Mouse (Mus musculus): ENCODE measurements around the gene Erg.

Erg gene

DNA sequence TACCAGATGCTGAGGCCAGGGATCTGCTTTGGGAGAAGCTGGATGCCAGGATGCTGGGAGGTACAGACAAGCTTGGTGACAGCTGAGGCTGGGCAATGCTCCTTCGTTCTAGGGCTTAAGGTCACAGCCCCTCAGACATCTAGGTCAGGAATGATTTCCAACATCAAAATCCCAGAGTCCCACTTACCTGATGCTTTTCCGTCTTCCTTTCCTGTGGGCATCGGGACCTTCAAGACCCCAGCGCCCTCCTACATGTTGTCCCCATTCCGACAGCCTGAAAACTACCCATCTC lies at the start of gene Erg:
Gene Erg, minus strand, starts transcription at position 283 of the 292 bp plus-strand sequence.
- DNase-seq (ENCODE audit: inconsistent age in 2 of 2, low spot score in 1 of 2), result no peak

DNA sequence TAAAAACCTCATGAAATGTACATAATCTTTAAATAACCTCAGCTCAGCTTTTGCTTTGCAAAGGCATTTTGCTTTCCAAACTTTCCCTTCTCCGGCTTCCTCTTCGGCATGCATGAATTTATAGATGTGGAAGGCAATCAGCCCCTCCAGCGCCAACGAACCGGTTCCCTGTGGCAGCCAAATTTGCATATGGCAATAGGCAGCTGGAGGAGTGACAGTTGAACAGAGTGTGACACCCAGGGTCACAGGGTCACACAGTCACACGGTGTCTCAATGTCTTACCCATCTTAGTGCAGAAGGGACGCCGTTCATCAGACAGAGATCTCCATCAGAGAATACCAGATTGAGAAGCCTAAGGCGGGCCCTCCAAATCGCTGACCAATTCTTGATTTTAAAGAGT lies 45.4 kb upstream of the Erg start:
- DNase-seq (ENCODE audit: inconsistent age in 2 of 2, low spot score in 1 of 2), result no peak

DNA sequence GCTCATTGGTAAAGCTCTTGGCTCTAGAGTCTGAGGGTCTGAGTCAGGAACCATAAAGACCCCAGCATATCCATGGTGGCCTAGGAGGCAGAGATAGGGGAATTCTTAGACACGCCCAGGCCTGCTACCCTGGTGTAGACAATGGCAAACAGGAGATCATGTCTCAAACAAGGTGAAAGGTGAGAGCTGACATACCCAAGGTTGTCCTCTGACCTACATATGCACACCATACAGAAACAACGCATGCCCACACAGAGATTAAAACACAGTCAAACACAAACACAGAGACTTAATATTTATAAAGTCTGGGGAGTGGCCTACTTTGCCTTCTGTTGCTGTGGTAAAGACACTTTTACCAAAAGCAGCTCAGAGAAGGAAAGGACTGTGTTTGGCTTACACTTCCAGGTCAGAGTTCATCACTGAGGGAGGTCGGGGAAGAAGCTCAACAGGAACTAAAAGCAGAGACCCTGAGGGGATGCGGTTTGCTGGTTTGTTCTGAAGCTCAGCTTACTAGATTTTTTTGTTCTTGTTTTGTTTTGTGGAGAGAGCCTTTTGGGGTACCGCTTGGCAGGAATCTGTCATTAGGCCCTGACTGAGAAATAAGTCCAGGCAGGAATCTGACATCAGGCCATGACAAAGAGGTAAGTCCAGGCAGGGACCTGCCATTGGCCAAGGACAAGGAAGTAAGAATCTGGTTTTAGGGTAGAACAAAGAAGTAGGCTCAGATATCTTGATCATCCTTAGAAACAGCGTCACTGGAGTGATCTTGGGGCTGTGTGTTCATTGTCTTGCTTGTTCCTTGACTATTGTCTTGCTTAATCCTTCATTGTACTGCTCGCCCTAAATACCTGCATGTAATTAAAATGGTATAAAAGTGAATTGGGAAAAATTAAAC lies 37.7 kb upstream of the Erg start:
- no peak for DNase-seq (ENCODE audit: inconsistent age in 2 of 2, low spot score in 1 of 2)

DNA sequence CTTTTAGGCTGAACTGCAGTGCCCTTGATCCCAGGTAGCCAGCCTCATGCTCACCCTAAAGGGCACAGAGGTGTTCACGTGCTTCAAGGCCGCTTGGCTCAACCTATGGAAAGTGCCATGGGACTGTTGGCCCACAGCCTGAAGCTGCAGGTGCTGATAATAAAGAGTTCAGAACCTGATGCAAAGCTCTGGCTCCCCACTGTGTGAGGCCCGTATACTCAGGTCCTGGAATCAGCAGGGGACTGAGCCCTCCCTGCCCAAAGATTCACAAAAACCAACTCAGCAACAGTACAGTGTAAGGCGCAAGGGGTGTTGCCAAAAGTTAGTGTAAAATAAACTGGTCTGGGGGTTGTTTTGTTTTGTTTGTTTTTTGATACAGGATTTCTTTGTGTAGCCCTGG lies 36.7 kb upstream of the Erg start:
- DNase-seq (ENCODE audit: inconsistent age in 2 of 2, low spot score in 1 of 2), result no peak

DNA sequence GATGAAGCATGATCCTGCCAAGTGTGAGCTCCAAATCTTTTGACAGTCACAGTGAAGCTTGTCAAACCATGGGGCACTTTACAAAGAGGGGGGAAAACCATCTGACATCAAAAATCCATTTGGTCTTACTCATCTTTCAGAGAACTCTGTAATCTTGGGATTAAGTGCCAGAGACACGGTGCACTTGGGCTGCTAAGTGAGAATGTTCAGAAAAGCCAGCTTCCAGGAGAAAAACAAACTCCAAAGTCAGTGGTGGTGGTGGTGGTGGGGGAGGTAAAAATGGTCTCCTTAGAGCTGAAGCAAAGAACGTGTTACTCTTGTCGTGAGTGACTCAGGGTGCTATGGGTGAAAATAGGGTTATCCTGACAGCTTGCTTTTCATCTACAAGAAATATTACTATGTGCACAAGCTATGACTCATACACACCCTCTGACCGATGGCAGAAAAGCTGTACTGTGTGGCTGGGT lies 33.5 kb upstream of the Erg start:
- no peak for DNase-seq (ENCODE audit: inconsistent age in 2 of 2, low spot score in 1 of 2)

DNA sequence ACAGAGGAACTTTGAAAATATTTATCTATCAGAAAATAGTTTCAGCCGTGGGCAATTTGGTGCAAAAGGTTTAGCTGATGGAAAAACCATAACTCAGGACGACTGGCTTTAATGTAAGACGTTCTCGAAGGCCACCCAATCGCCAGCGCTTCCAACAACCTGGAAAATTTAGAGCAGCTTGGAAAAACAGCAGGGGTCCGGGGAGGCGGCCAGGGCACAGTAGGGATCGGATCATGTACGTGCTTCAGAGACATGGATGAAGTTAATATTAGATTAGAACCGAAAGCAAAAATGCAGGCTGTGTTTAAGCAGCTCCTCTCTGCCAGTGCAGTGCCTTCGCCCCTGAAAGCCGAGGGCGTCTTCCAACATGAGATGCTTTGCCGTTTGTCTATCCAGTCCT lies 31.8 kb upstream of the Erg start:
- peak in 1 of 2 experiments; percentile 28 for DNase-seq (ENCODE audit: inconsistent age in 2 of 2, low spot score in 1 of 2)

DNA sequence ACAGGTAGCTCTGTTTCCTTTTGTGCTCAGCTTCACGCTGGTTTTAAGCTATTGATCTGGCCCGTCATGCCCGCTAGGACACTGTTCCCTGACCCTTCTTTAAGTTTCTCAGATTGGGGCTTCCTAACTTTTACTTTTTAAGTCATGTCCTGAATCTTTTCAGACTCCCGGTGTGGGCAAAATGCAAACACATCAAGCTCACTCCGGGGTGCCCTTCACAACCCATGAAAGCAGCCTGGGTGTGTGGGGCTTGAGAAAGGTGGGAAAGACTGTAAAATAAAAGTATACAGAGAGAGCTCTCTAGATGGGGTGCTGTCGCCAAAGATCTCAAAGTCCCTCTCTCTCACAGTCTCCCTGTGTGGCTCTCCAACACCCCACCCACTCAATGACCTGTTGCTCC lies 31.3 kb upstream of the Erg start:
- DNase-seq (ENCODE audit: inconsistent age in 2 of 2, low spot score in 1 of 2), result no peak

DNA sequence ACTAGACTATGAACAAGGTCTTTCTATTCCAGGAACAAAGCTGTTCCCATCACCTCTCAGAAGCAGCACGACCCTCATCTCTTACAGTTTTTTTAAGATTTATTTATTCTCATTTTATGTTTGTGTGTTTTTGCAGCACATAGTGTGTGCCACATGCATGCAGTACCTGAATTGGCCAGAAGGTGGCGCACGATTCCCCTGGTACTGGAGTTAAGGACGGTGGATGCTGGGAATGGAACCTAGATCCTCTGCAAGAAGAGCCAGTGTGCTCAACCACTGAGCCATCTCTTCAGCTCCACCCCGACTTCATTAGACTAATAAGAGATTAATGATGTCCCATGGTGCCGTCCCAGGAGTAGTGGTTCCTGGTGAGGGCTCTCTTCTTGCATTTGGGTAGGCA lies 29.2 kb upstream of the Erg start:
- DNase-seq (ENCODE audit: inconsistent age in 2 of 2, low spot score in 1 of 2), result peak; percentile 14 to 64

DNA sequence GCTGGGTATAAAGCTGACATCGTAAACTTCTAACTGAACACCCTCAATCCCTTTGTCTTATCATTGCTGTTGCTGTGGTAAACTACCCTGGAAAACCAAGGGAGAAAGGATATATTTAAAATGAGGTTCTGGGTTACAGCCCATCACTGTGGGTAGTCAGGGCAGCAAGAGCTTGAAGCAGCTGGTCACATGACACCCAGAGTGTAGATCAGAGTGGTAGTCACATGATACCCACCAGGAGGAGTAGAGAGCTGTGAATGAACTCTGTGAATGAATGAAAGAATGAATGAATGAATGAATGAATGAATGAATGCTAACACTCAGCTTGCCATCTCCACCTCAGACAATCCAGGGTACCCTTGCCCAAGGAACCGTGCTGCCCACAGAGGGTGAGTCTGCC lies 28.1 kb upstream of the Erg start:
- DNase-seq (ENCODE audit: inconsistent age in 2 of 2, low spot score in 1 of 2), result no peak

DNA sequence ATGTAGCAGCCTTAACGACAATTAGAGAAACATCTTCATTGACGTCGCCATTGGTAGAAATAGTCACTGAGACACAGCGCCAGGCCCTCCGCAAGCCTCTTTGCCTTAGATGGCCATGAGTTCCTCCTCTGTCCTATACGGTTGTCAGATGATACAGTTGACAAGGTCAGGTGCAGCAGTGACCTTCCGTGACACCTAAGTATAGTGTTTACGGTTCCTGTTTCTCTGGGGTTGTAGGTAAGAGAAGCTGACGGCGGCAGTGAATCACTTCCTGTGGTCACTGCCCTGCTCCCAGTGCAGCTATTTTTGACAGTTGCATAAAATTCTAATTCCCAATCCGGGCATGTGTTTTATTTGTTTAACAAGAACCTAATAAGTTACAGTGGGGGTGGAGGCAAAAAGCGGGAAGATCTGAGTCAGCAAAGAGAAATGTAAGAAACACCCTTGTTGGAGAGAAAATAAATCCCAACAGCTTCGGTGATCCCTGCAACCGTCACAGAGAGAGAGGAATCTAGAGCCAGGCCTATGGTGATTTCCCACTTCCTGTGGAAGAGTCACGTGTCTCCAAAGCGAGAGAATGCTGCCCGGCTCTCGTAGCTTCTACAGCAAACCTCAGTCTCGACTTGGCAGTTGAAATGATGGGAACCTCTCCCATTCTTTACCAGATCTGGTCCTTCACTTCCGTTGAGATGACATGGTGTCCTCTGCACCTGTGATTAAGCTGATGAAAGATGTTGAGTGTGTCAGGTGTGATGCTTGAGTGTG lies 25.8 kb upstream of the Erg start:
- DNase-seq (ENCODE audit: inconsistent age in 2 of 2, low spot score in 1 of 2), result no peak

DNA sequence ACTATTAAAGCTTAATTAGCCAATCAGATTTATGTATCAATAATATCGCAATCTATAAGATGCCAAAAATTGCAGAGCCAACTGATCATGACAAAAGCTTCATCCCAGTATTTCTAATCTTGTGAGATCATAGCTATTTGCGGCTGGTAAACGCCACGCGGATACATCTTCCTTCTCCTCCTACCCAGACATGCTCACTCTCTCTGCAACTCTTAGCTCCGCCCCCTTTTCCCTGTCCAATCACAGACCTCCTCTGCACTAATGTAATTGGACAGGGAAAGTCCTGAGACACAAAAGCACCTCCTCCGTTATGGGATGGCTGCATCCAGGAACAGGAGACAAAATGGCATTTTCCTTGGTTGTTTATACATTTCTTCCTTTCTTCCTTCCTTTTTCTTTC lies 22.2 kb upstream of the Erg start:
- DNase-seq (ENCODE audit: inconsistent age in 2 of 2, low spot score in 1 of 2), result no peak

DNA sequence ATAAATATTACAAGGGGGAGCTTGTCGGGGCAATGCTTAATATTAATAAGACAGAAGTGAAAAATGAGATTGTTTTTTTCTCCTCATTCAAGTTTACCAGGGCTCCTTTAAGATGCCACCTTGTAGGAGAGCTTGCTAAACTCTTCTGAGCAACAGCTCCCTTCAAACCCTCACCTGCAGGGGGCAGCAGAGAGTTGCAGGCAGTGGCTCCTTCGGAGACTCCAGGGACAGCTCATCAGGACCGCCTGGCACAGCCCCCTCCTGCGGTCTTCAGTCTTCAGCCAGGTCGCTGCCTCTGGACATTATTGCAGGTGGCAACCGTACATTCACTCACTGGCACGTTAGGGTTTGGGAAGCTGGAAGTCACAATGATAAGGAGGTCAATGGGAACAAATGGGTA lies 18.9 kb upstream of the Erg start:
- DNase-seq (ENCODE audit: inconsistent age in 2 of 2, low spot score in 1 of 2), result peak; percentile 67 to 89

DNA sequence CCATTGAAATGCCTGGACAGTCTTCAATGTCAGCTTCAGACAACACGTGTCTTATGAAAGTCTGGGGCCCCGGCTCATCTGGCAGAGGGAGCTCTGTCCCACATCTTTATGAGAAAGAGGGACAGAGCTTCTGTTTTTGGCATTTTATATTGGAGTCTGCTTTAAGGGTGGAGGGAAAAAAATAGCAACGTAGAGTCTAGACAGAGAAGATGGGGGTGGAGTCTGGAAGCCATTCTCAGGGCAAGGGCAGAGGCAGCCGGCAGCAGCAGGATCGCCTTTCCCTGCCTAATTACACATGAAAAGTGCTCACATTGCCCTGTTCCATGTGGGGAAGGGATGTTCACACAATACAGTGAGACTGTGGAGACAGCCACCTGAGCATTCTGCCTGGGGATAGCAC lies 16.1 kb upstream of the Erg start:
- no peak for DNase-seq (ENCODE audit: inconsistent age in 2 of 2, low spot score in 1 of 2)

DNA sequence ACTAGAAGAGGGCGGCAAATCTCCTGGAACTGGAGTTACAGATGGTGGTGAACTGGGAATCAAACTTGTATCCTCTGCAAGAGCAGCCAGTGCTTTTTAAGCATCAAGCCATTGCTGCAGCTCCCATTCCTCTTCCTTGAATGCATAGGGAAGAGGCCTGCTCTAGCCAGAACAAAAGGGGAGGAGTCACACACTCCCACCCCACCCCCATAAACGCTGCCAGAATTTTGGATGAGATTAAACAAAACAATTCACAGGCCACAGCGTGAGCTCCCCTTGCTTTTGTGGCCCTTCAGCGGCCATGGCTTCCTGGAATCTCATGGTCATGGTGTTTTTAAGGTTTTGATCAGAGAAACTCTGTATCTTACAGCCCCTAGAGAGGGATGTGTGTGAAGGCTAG lies 15.4 kb upstream of the Erg start:
- no peak for DNase-seq (ENCODE audit: inconsistent age in 2 of 2, low spot score in 1 of 2)

DNA sequence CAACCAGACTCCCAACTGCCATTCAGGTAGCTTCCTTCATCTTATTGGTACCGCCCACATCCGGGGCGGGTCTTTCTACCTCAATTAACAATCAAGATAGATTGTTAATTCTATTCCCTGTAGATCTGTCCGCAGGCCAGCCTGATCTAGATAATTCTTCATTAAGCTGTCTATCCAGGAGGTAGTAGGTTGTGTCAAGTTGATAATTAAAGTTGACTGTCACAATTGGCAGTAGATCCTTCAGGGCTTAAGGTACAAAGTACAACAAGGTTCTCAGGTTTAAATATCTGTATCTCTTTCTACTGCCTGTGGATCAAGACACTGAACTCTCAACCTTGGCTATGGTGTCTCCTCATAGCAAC lies 14.8 kb upstream of the Erg start:
- no peak for DNase-seq (ENCODE audit: inconsistent age in 2 of 2, low spot score in 1 of 2)

DNA sequence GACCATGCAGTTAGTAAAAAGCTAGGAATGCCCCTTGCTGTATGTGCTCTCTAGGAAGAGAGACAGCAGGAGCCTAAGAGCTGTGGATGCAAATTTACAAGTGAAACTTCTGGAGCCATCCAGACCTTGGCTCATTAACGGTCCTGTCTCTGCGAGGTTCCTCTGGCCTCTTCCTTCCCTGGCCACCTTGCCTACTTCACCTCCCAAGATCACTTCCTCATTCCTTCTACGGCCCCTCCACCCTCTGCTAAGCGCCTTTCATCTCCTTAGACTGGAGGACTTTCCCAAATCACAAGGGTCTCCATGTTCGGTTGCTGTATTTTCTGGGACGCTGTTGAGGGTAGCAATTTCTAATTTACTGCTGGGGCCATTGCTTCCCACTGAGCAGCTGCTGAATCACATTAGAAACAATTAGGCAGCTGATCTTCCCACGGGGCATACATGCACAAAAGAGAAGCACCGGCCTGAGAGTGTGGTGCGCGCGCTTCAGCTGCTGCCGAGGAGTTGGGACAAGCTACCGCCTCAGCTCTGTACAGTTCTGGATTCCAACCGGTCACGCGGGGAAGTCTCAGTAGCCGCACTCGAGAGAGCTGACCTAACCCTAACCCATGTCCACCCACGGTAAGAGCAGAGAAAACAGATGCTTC lies 14.3 kb upstream of the Erg start:
- no peak for DNase-seq (ENCODE audit: inconsistent age in 2 of 2, low spot score in 1 of 2)

DNA sequence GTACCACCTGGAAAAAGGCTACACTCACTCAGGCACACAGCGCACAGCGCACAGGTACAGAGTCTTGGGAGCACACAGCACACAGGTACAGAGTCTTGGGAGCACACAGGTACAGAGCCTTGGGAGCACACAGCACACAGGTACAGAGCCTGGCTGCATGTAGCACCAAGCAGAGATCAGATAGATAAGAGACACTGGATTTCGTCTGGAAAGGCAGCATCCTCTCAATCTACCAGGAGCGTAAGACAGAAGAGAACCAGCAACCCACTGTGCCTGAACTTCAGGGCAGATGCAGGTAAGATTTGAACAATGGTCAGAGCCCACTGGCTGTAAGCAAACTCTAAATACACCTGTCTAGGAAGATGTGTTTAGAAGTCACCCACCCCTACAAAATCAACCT lies 12.5 kb upstream of the Erg start:
- DNase-seq (ENCODE audit: inconsistent age in 2 of 2, low spot score in 1 of 2), result no peak

DNA sequence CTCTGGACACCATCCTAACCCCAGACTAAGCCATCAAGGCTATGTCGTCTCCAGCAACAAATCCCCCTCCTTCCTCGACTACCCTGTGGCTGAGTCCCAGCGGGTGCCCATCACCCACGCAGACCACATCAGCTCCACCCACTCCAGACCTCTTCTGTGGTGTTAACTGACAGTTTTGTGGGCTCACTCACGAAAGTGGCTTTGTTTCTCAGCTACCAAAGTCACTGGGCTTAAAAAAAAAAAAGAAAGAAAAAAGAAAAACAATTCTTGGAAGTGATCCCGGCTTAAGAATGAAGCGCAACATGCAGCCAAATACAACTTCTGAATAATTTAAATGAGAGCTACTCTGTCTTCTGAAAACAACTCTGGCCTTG lies 11.2 kb upstream of the Erg start:
- DNase-seq (ENCODE audit: inconsistent age in 2 of 2, low spot score in 1 of 2), result no peak

DNA sequence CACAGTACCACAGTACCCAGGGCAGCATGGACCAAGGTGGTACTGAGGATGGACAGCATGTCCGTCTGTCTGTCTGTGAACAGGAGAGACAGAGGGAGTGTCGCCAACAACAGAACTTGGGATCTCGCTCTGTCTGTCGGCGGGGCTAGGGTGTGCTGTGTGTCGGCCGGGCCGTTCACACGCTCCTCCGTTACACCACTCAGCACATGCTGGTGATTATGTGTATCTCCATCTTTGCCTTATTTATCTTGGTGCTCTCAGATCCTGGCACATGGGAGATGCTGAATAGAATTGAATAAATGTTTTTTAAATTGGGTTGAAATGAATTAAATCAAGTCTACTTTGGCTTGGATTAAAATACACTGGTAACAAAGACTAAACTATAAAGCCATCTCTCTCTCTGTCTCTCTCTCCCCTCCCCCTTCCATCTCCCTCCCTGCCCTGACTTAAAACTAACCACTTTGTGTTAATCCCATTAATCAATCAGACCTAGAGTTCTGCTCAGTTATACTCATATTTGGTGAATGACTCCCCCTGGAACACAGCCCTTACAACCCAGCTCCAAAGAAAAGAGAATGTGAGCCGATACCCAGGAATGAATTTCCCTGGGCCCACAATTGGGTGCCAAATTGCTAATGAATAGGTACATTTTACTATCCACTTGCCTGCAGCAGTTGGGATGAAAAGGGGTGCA lies 10.6 kb upstream of the Erg start:
- DNase-seq (ENCODE audit: inconsistent age in 2 of 2, low spot score in 1 of 2), result no peak

DNA sequence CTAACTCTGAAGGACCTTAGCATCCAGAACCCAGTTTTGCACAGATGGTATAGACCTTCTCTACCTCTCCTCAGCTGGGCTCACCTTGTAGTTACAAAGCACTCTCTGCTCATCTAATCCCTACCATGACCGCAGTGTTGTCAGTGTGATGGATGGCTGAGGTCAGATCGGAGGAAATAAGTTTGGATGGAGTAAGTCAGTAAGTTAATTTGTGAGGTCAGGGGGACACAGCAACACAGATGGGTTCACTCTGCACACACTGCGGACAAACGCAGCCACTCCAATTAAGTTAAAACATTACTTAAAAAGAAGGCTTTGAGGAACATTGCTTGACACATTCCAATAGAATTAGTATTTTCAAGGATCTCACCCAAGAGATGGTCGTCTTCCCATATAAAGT lies 2.5 kb upstream of the Erg start:
- DNase-seq (ENCODE audit: inconsistent age in 2 of 2, low spot score in 1 of 2), result no peak

DNA sequence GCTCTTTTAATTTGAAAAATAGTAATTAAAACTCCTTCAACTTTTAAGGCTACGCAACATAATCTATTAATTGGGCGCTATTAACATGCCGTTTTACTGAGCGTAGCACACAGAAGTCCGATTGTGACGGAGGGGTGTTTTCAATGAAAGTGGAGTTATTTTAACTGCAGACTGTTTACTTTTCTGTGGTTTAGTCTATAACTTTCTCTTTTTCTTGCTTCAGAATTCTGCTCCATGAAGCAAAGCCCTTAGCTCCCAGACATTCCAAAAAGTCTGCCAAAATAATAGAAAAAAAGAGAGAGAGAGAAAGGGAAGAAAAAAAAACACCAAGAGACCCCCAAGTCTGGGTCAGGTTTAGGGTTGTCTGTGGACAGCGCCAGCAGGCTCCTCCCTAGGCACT lies 333 bp upstream of the Erg start:
- no peak for DNase-seq (ENCODE audit: inconsistent age in 2 of 2, low spot score in 1 of 2)
